Mouse (Mus musculus) stomach, embryonic 14.5 days (tissue): ENCODE results near the gene Foxs1. TPM values are rescaled to one million over a fixed set of nuclear protein-coding genes. Genes with fewer than 3 reads are reported as not detected.

Experiments
- ATAC-seq: fragments of 200-750 bp; cut with Nextera tagmentation; 2 replicates; pipeline ENCODE4 v1.8.0; 2017; ENCODE audit warnings: low read depth, moderate TSS enrichment; ENCODE audit not compliant: insufficient number of reproducible peaks, insufficient read depth, low FRiP score
- H3K27ac ChIP-seq: fragments of 300-500 bp; sonication (generic); 2 replicates; pipeline ENCODE4 v1.5.1; 2014; ENCODE audit warnings: mild to moderate bottlenecking, low read length, moderate library complexity, mixed read lengths
- H3K27me3 ChIP-seq: fragments of 300-500 bp; sonication (generic); 2 replicates; pipeline ENCODE4 v1.6.1; 2014; ENCODE audit warnings: low read length, control low read depth, mixed read lengths; ENCODE audit not compliant: control insufficient read depth, insufficient read depth
- H3K36me3 ChIP-seq: fragments of 300-500 bp; sonication (generic); 2 replicates; pipeline ENCODE4 v1.6.1; 2014; ENCODE audit warnings: mild to moderate bottlenecking, control low read depth, low read length, moderate library complexity, mixed read lengths; ENCODE audit not compliant: control insufficient read depth, insufficient read depth
- H3K4me1 ChIP-seq: fragments of 300-500 bp; sonication (generic); 2 replicates; pipeline ENCODE4 v1.6.1; 2014; ENCODE audit warnings: low read length, control low read depth, mixed read lengths; ENCODE audit not compliant: control insufficient read depth, insufficient read depth
- H3K4me2 ChIP-seq: fragments of 300-500 bp; sonication (generic); replicated peaks from 2 replicates; pipeline ENCODE4 v1.6.1; 2014; ENCODE audit warnings: low read depth, low read length, control low read depth
- H3K4me3 ChIP-seq: fragments of 300-500 bp; sonication (generic); 2 replicates; pipeline ENCODE4 v1.5.1; 2014; ENCODE audit warnings: low read depth, low read length, control low read depth
- H3K9ac ChIP-seq: fragments of 300-500 bp; sonication (generic); replicated peaks from 2 replicates; pipeline ENCODE4 v1.6.1; 2014; ENCODE audit warnings: low read depth, mild to moderate bottlenecking, control low read depth, low read length, moderate library complexity, mixed read lengths
- H3K9me3 ChIP-seq: fragments of 300-500 bp; sonication (generic); 2 replicates; pipeline ENCODE4 v1.6.1; 2016; ENCODE audit warnings: low read depth, low read length, control low read depth; ENCODE audit not compliant: control insufficient read depth
- WGBS: fragments of 180-500 bp; shearing (Covaris S2); extraction: QIAGEN DNeasy Blood & Tissue Kit; methylation state at CpG from one replicate; pipeline ENCODE4 v1.1.7; 2014; 5-methylcytosine and 5-hydroxymethylcytosine counted together
- polyA plus RNA-seq: library from polyadenylated mRNA; unstranded; fragments of >200 nt; fragmentation: Nextera tagmentation; extraction: Ambion mirVana; gene quantifications from 2 replicates; pipeline ENCODE4 v1.2.1, GENCODE M21; 2014

Foxs1 gene
- 2.7 and 3.3 TPM in 2 replicates for polyA plus RNA-seq

DNA sequence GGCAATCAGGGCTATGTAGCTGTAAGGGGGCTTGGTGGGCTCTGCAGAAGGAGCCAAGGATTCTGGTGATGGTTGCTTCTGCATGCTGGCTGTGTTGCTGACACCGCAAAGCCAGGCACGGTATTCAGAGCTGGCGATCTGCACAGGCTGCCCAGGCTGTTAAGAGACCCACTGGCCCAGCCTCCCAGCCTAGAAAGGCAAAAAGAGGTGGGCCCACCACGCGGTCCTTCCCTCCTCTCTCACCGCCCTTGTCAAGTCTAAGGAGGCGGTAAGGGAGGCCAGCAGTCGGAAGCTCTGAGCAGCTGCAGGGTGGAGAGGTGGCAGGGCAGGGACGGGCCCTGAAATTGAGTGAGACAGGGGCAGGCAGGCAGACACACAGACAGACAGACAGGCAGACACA lies at the start of gene Foxs1:
TSS of gene Foxs1 (minus strand) at position 161 of the 400 bp plus-strand sequence.
- ATAC-seq, result no peak
- Histone ChIP-seq H3K9ac (no peak within 1 kb of the TSS), H3K4me2 (no peak within 1 kb of the TSS; the same call in 1 of the 2 replicates), H3K4me1 (peaks cover 2% of the 10 kb centered on the region; the same call in 1 of the 2 replicates), H3K27ac (no peak within 1 kb of the TSS), H3K36me3 (no peaks in the 10 kb centered on the region), H3K9me3 (no peaks in the 10 kb centered on the region), H3K4me3 (no peak within 1 kb of the TSS), H3K27me3 (no peaks in the 10 kb centered on the region)
- 21% methylated on average over 9 of the region's 9 CpGs for WGBS

DNA sequence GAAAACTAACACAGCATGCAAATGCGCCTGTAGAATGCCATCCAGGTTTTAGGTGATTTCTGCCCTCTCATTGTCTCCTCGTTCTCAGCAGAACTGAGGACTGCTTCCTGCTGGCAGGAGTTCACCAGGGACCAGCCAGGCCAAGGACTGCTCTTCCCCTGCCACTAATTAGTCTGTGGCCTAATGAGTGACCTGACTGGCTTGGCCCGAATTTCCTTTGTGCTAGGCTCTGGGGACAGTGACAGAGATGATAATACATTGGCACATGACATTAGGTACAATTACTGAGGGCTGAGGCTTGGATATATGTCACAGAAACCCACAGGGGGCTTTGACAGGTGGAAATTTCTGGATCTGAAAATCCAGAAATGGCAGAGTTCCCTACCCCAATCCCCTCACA lies 44.0 kb upstream of the Foxs1 start:
- no peaks in the 10 kb centered on the region for H3K36me3 ChIP-seq
- H3K9ac ChIP-seq, result no peak overlapping the region
- ATAC-seq, result no peak
- no peak overlapping the region for H3K4me2 ChIP-seq
- no peaks in the 10 kb centered on the region for H3K4me1 ChIP-seq
- 63% methylated on average over 3 of the region's 3 CpGs for WGBS
- H3K4me3 ChIP-seq, result no peak overlapping the region
- H3K9me3 ChIP-seq, result no peaks in the 10 kb centered on the region
- no peaks in the 10 kb centered on the region for H3K27me3 ChIP-seq
- H3K27ac ChIP-seq, result no peak overlapping the region

DNA sequence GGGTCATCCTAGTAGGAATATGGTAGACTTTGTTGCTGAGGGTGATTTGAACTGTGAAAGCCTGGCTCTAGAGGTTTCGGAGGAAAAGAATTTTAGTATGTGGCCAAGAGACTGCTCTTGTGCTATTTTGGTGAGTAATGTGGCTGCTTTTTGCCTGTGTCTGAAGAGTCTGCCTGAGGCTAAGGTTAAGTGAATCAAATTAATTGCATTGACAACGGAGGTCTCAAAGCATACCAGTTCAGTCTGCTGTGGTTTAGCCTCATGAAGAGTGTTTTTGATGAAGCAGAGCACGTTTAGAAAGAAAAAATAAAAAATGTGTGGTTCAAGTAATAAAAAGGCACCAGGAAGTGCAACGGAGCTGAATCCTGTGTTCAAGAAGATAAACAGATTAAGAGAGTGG lies 32.5 kb upstream of the Foxs1 start:
- Histone ChIP-seq H3K9ac (no peak overlapping the region), H3K36me3 (no peaks in the 10 kb centered on the region), H3K4me3 (no peak overlapping the region), H3K27me3 (no peaks in the 10 kb centered on the region), H3K4me1 (no peaks in the 10 kb centered on the region), H3K9me3 (no peaks in the 10 kb centered on the region), H3K4me2 (no peak overlapping the region), H3K27ac (no peak overlapping the region)
- WGBS, result 59% methylated on average over 4 of the region's 4 CpGs
- no peak for ATAC-seq

DNA sequence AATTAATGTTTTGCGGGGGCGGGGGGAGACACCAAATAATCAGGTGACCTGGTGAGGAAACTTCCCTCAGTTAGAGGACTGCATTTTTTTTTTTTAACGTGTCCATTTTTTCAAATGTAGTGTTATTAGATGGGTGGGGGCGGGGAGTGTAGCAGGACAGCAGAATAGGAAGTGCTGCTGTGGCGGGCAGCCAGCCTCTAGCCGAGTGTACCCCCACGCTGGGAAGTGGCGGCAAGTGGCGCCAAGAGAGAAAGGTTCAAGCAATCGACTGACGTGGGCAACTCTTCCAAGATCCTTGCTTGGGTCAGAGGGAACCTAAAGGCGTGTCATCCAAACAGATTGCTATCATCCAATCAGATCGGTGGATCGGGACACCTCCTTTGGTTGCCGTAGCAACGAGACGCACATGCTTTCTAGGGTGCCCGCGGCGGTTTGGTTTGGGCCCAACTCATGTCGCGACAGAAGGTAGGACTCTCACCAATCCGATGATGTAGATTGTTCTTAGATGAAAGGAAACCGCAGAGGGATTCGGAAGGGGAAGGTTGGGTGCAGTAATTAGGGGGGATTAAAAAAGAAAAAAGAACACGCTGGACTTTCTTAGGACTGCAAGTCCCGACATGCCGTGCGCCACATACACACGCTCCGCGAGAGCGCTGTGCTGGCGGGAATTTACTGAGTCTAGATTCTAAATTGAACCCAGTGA lies 29.2 kb upstream of the Foxs1 start, which contains the start of gene Ttll9:
TSS of gene Ttll9 (plus strand) at position 395 of the 703 bp plus-strand sequence.
- H3K27ac ChIP-seq, result no peak within 1 kb of the TSS
- peak; percentile 86 for ATAC-seq
- 2% methylated on average over 34 of the region's 34 CpGs for WGBS
- H3K27me3 ChIP-seq, result no peaks in the 10 kb centered on the region
- H3K4me1 ChIP-seq, result no peaks in the 10 kb centered on the region
- no peaks in the 10 kb centered on the region for H3K9me3 ChIP-seq
- H3K9ac ChIP-seq, result peak within 1 kb of the TSS; percentile 25; the same call in 1 of the 2 replicates
- no peaks in the 10 kb centered on the region for H3K36me3 ChIP-seq
- peak within 1 kb of the TSS; percentile 69 for H3K4me2 ChIP-seq
- peak within 1 kb of the TSS; percentile 43 for H3K4me3 ChIP-seq

DNA sequence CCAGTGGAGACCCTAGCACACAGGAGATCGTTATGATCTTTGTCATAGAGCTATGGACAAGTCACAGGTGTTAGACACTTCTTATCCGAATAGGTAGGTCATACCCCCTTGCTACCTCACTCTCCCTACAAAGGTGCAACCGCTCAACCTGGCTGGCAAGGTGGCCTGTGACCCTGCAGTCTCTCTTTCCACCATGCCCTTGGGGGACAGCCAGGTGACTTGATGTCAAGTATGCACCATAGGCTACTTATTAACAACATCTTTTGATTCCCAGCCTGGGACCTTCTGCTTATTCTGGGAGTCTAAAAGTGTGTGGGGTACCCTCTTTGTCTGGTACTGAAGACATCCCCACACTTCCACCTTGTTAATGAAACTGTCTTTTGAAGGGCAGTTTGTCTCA lies 25.1 kb upstream of the Foxs1 start:
- no peak overlapping the region for H3K27ac ChIP-seq
- ATAC-seq, result no peak
- no peak overlapping the region for H3K4me2 ChIP-seq
- H3K36me3 ChIP-seq, result no peaks in the 10 kb centered on the region
- H3K9ac ChIP-seq, result no peak overlapping the region
- H3K4me1 ChIP-seq, result no peaks in the 10 kb centered on the region
- H3K9me3 ChIP-seq, result no peaks in the 10 kb centered on the region
- 80% methylated on average over 3 of the region's 3 CpGs for WGBS
- no peaks in the 10 kb centered on the region for H3K27me3 ChIP-seq
- no peak overlapping the region for H3K4me3 ChIP-seq

DNA sequence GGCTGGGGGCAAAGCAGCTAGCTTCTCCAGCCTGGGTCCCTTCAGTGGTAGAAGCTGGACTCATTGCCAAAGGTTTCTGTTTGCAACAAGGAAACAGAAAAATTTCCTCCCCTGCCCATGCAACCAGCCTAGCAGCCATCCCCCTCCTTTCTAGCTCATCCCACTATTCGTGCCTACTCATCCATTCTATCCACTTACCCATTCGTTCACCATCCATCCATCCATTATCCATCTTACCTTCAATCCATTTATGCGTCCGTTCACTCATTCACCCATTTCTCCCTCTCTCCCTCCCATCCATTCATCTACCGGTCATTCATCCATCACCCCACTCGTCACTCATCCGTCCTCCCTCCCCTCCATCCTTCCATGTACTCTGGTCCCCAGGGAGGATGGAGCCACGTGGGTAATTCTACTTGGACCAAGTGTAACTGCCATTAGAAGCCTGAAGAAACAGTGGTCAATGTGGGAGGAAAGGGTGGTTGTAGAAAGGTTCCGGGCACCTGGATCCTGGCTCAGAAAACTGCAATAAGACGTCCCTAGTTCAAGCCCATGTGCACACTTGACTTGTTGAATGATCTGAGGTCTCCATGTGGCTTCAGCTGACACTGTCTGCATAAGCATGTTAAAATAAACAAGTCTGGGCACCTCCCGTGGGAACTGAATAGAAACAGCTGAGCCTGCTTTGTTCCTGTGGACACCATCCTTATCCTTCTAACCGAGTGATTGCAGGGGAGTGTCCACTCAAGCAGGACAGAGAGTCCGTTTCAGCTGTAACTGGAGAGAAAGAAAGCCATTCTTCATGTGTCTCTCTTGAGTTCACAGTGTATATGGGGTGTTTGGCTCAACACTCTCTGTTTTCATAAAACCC lies 19.1 kb upstream of the Foxs1 start:
- WGBS, result 18% methylated on average over 13 of the region's 13 CpGs
- no peak for ATAC-seq
- H3K27ac ChIP-seq, result no peak overlapping the region

DNA sequence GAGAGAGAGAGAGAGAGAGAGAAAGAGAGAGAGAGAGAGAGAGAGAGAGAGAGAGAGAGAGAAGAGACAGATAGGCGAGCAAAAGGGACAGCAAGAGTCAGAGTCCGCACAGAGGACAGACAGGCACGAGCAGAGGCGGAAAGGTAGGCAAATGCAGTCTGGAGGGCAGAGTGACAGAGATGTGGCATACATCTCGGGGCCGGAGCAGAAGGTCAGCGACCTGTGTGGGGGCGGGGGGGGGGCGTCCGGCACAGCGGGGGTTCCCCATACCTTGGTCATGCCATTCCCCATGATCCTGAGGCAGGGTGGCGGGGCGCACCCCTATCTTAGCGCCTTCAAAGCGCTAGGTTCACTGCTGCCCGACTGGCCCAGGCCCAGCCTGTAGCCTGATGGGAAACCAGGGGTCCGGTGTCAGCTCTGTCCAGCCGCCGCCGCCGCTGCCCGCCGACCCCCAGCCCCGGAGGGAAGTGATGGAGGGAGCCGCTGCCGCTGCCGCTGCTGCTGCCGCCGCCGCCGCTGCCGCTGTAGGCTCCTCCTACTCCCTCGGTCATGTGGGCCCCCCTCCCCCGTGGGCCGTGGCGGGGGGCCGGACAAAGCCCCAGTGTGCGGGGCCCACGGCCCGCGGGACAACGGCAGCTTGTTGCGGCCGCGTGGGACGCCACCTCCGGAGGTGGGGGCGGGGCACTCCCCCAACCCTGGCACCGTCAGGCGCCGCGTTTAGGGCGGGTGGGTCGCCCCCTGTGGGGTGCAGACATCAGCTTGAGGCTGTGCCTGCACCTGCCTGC lies 18.2 kb upstream of the Foxs1 start, which contains the start of gene Dusp15:
TSS of gene Dusp15 (minus strand) at position 634 of the 785 bp plus-strand sequence.
- under 1% methylated on average over 46 of the region's 54 CpGs for WGBS
- ATAC-seq, result peak; percentile 61; the same call in 1 of the 2 replicates
- Histone ChIP-seq H3K9ac (peak within 1 kb of the TSS; percentile 36; the same call in 1 of the 2 replicates), H3K27ac (no peak within 1 kb of the TSS), H3K9me3 (no peaks in the 10 kb centered on the region), H3K4me3 (peak within 1 kb of the TSS; percentile 57), H3K4me2 (peak within 1 kb of the TSS; percentile 99), H3K27me3 (peaks cover 21% of the 10 kb centered on the region; the same call in 1 of the 2 replicates), H3K36me3 (no peaks in the 10 kb centered on the region), H3K4me1 (peaks cover 5% of the 10 kb centered on the region; the same call in 1 of the 2 replicates)

More for the DNA sequence above, 19.1 kb upstream of the Foxs1 start:
- no peaks in the 10 kb centered on the region for H3K36me3 ChIP-seq
- H3K4me2 ChIP-seq, result peak overlapping the region; percentile 99
- peaks cover 5% of the 10 kb centered on the region; the same call in 1 of the 2 replicates for H3K4me1 ChIP-seq
- H3K9me3 ChIP-seq, result no peaks in the 10 kb centered on the region
- peaks cover 18% of the 10 kb centered on the region; the same call in 1 of the 2 replicates for H3K27me3 ChIP-seq
- H3K9ac ChIP-seq, result 0 out of 2 replicates have a peak overlapping the region, but pooled peaks have one; percentile 36
- H3K4me3 ChIP-seq, result peak overlapping the region; percentile 57
